Mouse (Mus musculus) embryonic facial prominence, embryonic 14.5 days (tissue): ENCODE data around the gene Lrrc4b. TPM values are rescaled to one million over a fixed set of nuclear protein-coding genes. Genes with fewer than 3 reads are reported as not detected.
A peak's percentile ranks its signal among the peaks of the same experiment; 100 is the strongest.

Experiments
- ATAC-seq: fragments of 200-750 bp; cut with Nextera tagmentation; 2 replicates; pipeline ENCODE4 v1.8.0; 2017; ENCODE audit warnings: low read depth, moderate number of reproducible peaks, moderate TSS enrichment
- DNase-seq: peaks from one replicate; pipeline ENCODE4 v3.0.0-alpha.2; 2015; ENCODE audit warnings: low spot score
- H3K27ac ChIP-seq: fragments of 300-500 bp; sonication (generic); replicated peaks from 2 replicates; pipeline ENCODE4 v1.5.1; 2014; ENCODE audit warnings: low read depth, mild to moderate bottlenecking, low read length, moderate library complexity
- H3K27me3 ChIP-seq: fragments of 300-500 bp; sonication (generic); replicated peaks from 2 replicates; pipeline ENCODE4 v1.6.1; 2014; ENCODE audit warnings: low read length; ENCODE audit not compliant: control insufficient read depth, insufficient read depth
- H3K36me3 ChIP-seq: fragments of 300-500 bp; sonication (generic); 2 replicates; pipeline ENCODE4 v1.6.1; 2014; ENCODE audit warnings: low read length, mixed read lengths; ENCODE audit not compliant: control insufficient read depth, insufficient read depth
- H3K4me1 ChIP-seq: fragments of 300-500 bp; sonication (generic); 2 replicates; pipeline ENCODE4 v1.6.1; 2014; ENCODE audit warnings: antibody characterized with exemption, low read length; ENCODE audit not compliant: control insufficient read depth, insufficient read depth
- H3K4me2 ChIP-seq: fragments of 300-500 bp; sonication (generic); 2 replicates; pipeline ENCODE4 v1.6.1; 2014; ENCODE audit warnings: low read depth, mild to moderate bottlenecking, low read length, moderate library complexity, mixed read lengths
- H3K4me3 ChIP-seq: fragments of 300-500 bp; sonication (generic); 2 replicates; pipeline ENCODE4 v1.5.1; 2014; ENCODE audit warnings: low read depth, mild to moderate bottlenecking, low read length
- H3K9ac ChIP-seq: fragments of 300-500 bp; sonication (generic); 2 replicates; pipeline ENCODE4 v1.6.1; 2014; ENCODE audit warnings: low read depth, mild to moderate bottlenecking, low read length, moderate library complexity, mixed read lengths
- H3K9me3 ChIP-seq: fragments of 300-500 bp; sonication (generic); 2 replicates; pipeline ENCODE4 v1.6.1; 2016; ENCODE audit warnings: low read length; ENCODE audit not compliant: control insufficient read depth
- WGBS: fragments of 180-500 bp; shearing (Covaris S2); extraction: QIAGEN DNeasy Blood & Tissue Kit; methylation state at CpG from one replicate; pipeline ENCODE4 v1.1.7; 2014; 5-methylcytosine and 5-hydroxymethylcytosine counted together
- polyA plus RNA-seq: library from polyadenylated mRNA; unstranded; fragments of >200 nt; fragmentation: Nextera tagmentation; extraction: Ambion mirVana; gene quantifications from 2 replicates; pipeline ENCODE4 v1.2.1, GENCODE M21; 2014

The Lrrc4b gene
- polyA plus RNA-seq, 1 experiment from 2014 or later, result 2.1 TPM

DNA sequence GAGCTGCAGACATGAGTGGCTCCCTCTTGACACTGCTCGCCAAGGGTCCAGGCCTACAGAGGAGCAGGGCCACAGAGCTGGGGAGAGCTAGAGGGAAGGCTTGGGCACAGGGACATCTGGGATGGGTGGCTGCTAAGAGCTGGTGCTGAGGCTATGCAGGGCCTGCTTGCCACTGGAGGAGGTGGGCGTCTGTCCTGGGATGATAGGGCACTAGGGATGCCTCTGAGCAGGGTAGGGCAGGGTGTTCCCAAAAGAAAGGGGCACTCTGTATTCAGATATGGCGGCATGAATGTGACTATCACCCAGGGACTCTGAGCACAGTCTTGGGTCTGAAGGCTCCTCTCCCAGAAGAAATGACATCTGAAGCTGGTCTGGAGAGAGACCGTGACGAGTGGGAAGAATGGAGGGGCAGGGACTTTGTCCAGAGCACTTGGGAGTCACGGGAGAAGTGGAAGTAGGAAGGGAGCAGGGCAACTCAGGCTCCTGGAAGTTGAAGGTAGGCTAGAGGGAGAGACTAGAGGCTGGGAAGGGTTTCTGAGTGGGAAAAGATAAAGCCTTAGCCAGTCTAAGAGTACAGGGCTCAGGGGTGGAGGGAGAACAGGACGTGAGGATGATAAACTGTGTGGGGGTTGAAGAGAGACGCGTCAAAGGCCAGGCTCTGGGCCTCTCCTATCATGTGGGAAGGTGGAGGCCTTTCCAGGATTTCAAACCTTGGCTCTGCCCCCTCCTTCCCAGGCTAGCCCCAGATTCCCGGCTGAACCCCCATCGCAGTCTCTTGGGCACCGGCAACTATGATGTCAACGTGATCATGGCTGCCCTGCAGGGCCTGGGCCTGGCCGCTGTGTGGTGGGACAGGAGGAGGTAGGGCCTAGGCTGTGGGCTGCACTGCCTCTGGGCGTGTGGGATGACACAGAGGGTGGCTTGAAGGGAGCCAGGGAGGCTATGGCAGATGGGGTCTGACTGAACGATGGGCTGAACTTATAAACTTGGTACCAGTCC lies 41.2 kb downstream of the Lrrc4b start:
- Histone ChIP-seq H3K27me3 (peaks cover 7% of the 10 kb centered on the region; the same call in 1 of the 2 replicates), H3K4me3 (no peak overlapping the region), H3K9me3 (no peaks in the 10 kb centered on the region), H3K27ac (no peak overlapping the region), H3K4me2 (no peak overlapping the region), H3K9ac (no peak overlapping the region), H3K4me1 (peaks cover 9% of the 10 kb centered on the region), H3K36me3 (0 out of 2 replicates have a peak, but pooled peaks cover 6% of the 10 kb centered on the region)
- DNase-seq (no peak), ATAC-seq (no peak)
- WGBS, result 87% methylated on average over 16 of the region's 16 CpGs

DNA sequence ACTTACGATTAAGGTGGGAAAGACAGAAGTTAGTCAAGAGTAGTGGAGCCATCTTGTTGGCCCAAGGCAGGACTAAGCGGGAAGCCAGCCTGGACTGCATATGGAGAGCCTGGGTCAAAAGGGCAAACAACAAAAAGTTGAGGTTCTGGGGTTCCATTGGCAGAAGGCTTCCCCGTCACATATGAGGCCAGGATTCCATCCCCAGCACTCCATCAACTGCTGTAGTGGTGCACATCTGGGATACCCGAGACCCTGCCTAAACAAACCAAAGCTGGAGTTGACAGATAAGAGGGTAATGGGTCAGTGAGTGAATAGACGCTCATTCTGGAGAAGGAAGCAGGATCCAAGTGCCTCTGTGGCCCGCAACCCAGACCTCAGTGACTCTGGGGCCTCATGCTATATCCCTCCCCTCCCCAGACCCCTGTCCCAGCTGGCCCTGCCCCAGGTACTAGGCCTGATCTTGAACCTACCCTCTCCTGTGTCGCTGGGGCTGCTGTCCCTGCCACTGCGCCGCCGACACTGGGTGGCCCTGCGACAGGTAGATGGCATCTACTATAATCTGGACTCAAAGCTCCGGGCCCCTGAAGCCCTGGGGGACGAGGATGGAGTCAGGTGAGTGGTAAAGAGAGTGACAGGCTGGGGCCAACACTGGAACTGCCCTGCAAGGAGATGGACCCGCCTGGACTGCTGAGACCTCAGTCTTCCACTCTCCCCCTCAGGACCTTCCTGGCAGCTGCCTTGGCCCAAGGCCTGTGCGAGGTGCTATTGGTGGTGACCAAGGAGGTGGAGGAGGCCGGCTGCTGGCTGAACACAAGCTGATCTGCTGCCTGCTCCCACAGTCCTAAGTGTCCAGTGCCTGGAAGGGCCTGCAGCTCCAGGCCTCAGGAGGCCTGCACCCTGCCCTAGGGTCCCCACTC lies 42.1 kb downstream of the Lrrc4b start:
- H3K4me2 ChIP-seq, result no peak overlapping the region
- ATAC-seq, result no peak
- H3K27me3 ChIP-seq, result peaks cover 10% of the 10 kb centered on the region
- no peaks in the 10 kb centered on the region for H3K9me3 ChIP-seq
- H3K36me3 ChIP-seq, result 0 out of 2 replicates have a peak, but pooled peaks cover 6% of the 10 kb centered on the region
- WGBS, result 81% methylated on average over 15 of the region's 16 CpGs
- DNase-seq, result no peak
- no peak overlapping the region for H3K9ac ChIP-seq
- H3K4me1 ChIP-seq, result peaks cover 15% of the 10 kb centered on the region
- no peak overlapping the region; the same call in 1 of the 2 replicates for H3K27ac ChIP-seq
- no peak overlapping the region for H3K4me3 ChIP-seq

DNA sequence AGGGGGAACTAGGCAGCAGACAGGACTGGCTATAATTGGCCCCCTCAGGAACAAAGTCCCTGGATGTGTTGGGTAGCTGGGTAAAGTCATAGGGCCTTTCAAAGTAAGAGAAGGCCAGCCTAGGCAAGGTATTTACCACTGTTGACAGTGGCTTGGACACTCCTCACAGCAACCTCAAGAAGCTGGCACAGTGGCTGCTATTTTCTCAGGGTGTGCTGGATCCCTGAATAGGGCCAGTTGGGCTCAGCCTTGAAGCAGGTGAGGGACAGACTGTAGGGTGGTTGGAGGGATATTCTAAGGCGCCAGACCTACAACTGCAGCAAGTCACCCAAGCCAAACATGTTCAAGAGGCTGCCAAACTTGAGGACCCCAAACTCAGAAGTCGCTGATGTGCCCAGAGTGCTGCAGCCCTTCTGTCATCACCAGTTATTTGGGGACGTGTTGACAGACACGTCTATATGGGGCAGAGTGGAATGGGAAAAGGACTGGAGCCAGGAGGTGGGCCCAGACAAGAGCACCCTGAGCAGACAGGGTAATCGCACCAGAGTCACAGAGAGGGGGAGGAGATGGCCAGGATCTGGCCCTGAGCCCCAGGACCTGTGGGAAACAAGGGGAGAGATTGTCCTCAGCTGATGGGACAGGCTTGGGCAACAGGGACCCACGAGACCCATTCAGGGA lies 43.2 kb downstream of the Lrrc4b start:
- H3K4me1 ChIP-seq, result peaks cover 15% of the 10 kb centered on the region
- peak; percentile 6; the same call in 1 of the 2 replicates for ATAC-seq
- H3K36me3 ChIP-seq, result 0 out of 2 replicates have a peak, but pooled peaks cover 6% of the 10 kb centered on the region
- H3K9me3 ChIP-seq, result no peaks in the 10 kb centered on the region
- peak; percentile 63 for DNase-seq
- H3K9ac ChIP-seq, result no peak overlapping the region
- 28% methylated on average over 6 of the region's 6 CpGs for WGBS
- no peak overlapping the region for H3K4me3 ChIP-seq
- no peak overlapping the region for H3K4me2 ChIP-seq
- peaks cover 12% of the 10 kb centered on the region for H3K27me3 ChIP-seq
- H3K27ac ChIP-seq, result peak overlapping the region; percentile 15; the same call in 1 of the 2 replicates

DNA sequence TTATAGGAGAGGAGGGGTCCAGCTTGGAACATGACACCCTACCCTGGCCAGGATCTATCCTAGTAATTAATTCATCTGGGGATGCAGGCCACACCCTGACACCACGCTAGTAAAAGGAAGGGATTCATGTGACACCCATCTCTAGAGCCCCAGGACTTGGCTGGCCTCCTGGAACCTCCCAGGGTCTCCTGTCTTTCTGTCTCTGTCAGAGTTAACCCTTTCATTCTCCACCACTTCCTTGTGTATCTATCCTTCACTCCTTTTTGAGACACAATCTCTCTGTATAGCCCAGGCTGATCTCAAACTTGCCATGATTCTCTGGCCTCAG lies 43.7 kb downstream of the Lrrc4b start:
- H3K4me1 ChIP-seq, result peaks cover 15% of the 10 kb centered on the region
- H3K4me2 ChIP-seq, result no peak overlapping the region
- DNase-seq (no peak), ATAC-seq (peak; percentile 5; the same call in 1 of the 2 replicates)
- no peaks in the 10 kb centered on the region for H3K9me3 ChIP-seq
- H3K4me3 ChIP-seq, result no peak overlapping the region
- H3K9ac ChIP-seq, result no peak overlapping the region
- peaks cover 16% of the 10 kb centered on the region for H3K27me3 ChIP-seq
- WGBS, result 11% methylated on average over 1 of the region's 1 CpGs
- no peak overlapping the region; the same call in 1 of the 2 replicates for H3K27ac ChIP-seq
- 0 out of 2 replicates have a peak, but pooled peaks cover 6% of the 10 kb centered on the region for H3K36me3 ChIP-seq

DNA sequence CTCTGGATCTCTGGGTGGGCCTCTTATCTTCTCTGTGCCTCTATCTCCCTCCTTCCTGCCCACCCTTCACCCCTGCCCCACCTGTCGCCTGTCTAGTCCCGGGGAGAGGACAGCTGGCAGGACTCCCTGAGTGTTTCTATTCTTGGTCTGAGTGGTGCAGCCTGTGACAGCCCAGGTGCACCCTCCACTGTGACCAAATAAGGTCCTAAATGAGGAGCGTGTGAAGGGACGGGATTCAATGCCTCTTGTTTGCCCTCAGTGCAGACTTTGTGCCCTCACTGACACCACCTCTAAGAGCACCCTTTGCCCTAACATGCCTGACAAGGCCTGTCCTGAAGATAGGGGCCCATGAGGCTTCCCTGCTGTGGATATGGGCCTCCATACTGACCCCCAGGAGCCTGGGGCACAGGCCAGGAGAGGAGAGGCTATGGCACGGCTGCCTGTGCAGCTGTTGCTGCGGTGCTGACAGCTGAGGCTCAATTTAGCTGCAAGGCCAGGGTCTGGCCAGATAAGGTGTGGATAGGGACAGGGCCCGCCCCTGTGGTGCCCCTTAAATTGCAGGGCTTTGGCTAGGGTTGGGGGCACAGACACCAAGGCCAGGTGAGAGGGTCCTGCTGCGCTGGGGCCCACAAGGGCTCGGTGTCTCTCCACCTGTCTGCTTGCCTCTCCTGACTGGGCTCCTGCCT lies 44.3 kb downstream of the Lrrc4b start:
- Histone ChIP-seq H3K27ac (peak overlapping the region; percentile 58), H3K27me3 (peaks cover 22% of the 10 kb centered on the region), H3K4me3 (no peak overlapping the region), H3K36me3 (0 out of 2 replicates have a peak, but pooled peaks cover 6% of the 10 kb centered on the region), H3K9me3 (no peaks in the 10 kb centered on the region), H3K9ac (peak overlapping the region; percentile 46; the same call in 1 of the 2 replicates), H3K4me1 (peaks cover 15% of the 10 kb centered on the region), H3K4me2 (no peak overlapping the region)
- ATAC-seq (peak; percentile 46), DNase-seq (peak; percentile 56)
- 40% methylated on average over 7 of the region's 9 CpGs for WGBS

DNA sequence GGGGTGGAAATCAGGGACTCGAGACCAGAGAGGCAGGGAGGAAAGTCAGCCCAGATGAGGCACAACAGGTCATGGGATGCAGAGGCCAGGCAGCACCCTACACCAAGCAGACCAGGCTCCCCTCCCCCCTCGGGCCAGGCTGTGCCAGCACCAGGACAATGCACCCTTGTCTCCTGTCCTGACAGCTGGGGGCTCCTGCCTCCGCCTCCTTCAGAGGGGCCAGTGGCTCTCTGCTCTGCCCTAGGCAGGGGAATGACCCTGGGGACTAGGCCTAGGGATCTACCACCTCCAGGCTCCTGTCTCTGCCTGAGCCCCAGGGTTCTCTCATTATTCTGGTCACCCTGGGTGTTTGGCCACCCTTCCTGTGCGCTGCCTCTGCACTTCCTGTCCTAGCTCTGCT lies 45.6 kb downstream of the Lrrc4b start:
- H3K27ac ChIP-seq, result peak overlapping the region; percentile 58; the same call in 1 of the 2 replicates
- ATAC-seq (peak; percentile 60; the same call in 1 of the 2 replicates), DNase-seq (peak; percentile 73)
- H3K4me3 ChIP-seq, result no peak overlapping the region
- H3K4me2 ChIP-seq, result peak overlapping the region; percentile 24; the same call in 1 of the 2 replicates
- peaks cover 28% of the 10 kb centered on the region for H3K27me3 ChIP-seq
- no peaks in the 10 kb centered on the region for H3K9me3 ChIP-seq
- 0 out of 2 replicates have a peak, but pooled peaks cover 6% of the 10 kb centered on the region for H3K4me1 ChIP-seq
- H3K36me3 ChIP-seq, result 0 out of 2 replicates have a peak, but pooled peaks cover 3% of the 10 kb centered on the region
- 16% methylated on average over 4 of the region's 4 CpGs for WGBS
- peak overlapping the region; percentile 46; the same call in 1 of the 2 replicates for H3K9ac ChIP-seq

DNA sequence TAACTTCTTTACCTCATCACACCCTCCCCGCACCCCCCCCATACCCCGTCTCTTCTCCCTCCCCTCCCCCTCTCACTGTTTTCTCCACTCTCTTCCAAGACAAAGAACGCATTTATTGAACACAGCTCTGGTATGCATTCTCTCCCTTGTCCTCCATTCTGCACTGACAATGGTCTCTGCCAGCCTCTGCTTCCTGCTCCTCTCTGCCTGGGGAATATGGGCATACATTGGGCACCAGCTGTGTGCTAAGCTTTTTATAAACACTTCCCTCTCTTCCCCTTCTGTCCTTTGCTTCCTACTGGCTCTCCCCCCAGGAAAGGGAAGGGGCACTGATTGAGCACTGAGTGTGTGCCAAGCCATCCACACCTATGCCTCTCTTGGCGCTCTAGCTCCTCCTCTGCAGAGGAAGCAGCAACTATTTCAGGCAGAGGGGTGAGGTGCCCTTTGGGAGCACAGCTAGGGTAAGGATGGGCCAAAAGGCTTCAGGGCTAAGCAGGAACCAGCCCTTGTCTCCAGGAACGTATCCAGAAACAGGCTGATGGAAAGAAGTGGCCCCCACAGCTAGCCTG lies 46.3 kb downstream of the Lrrc4b start:
- no peaks in the 10 kb centered on the region for H3K9me3 ChIP-seq
- no peaks in the 10 kb centered on the region for H3K36me3 ChIP-seq
- ATAC-seq (no peak), DNase-seq (no peak)
- H3K4me1 ChIP-seq, result 0 out of 2 replicates have a peak, but pooled peaks cover 6% of the 10 kb centered on the region
- H3K27ac ChIP-seq, result peak overlapping the region; percentile 55; the same call in 1 of the 2 replicates
- H3K4me2 ChIP-seq, result peak overlapping the region; percentile 24; the same call in 1 of the 2 replicates
- WGBS, result 26% methylated on average over 5 of the region's 5 CpGs
- H3K9ac ChIP-seq, result no peak overlapping the region
- H3K27me3 ChIP-seq, result peaks cover 33% of the 10 kb centered on the region
- H3K4me3 ChIP-seq, result no peak overlapping the region
